Mouse (Mus musculus) small intestine, adult 2 months (tissue): ENCODE data around the gene Galnt16. TPM values are rescaled to one million over a fixed set of nuclear protein-coding genes. Genes with fewer than 3 reads are reported as not detected.

Experiments
- H3K27ac ChIP-seq: fragments of 200-500 bp; 2 replicates; pipeline ENCODE4 v1.5.1; 2012; ENCODE audit warnings: low read depth, low read length, control low read depth, inconsistent platforms; ENCODE audit not compliant: insufficient read depth
- H3K27me3 ChIP-seq: fragments of 200-500 bp; 2 replicates; pipeline ENCODE4 v1.6.1; 2012; ENCODE audit warnings: mild to moderate bottlenecking, moderate library complexity, low read length, inconsistent platforms; ENCODE audit not compliant: control insufficient read depth, insufficient read depth
- H3K36me3 ChIP-seq: fragments of 200-500 bp; 2 replicates; pipeline ENCODE4 v1.6.1; 2012; ENCODE audit warnings: mild to moderate bottlenecking, low read length, control low read depth, inconsistent platforms; ENCODE audit not compliant: control insufficient read depth, insufficient read depth
- H3K4me1 ChIP-seq: fragments of 200-500 bp; 2 replicates; pipeline ENCODE4 v1.6.1; 2012; ENCODE audit warnings: low read length, inconsistent platforms, mixed read lengths; ENCODE audit not compliant: control insufficient read depth, insufficient read depth, insufficient read length
- H3K4me3 ChIP-seq: fragments of 200-500 bp; 2 replicates; pipeline ENCODE4 v1.5.1; 2012; ENCODE audit warnings: low read depth, mild to moderate bottlenecking, control low read depth, inconsistent platforms, low read length, moderate library complexity
- CTCF ChIP-seq: fragments of 200-500 bp; IDR thresholded peaks from 2 replicates; pipeline ENCODE4 v1.5.1; 2012; ENCODE audit warnings: low read depth, mild to moderate bottlenecking, control low read depth, inconsistent platforms, low read length, moderate library complexity, mixed read lengths; ENCODE audit not compliant: insufficient replicate concordance, insufficient read length; ENCODE audit errors: extremely low read depth
- POLR2A ChIP-seq: fragments of 200-500 bp; IDR thresholded peaks from 2 replicates; pipeline ENCODE4 v1.6.1; 2012; ENCODE audit warnings: low read depth, mild to moderate bottlenecking, control low read depth, inconsistent platforms, low read length, moderate library complexity
- WGBS: fragments of 180-500 bp; shearing (Covaris S2); methylation state at CpG from one replicate; pipeline ENCODE4 v1.1.7; 2018; 5-methylcytosine and 5-hydroxymethylcytosine counted together
- polyA plus RNA-seq: library from polyadenylated mRNA; depleted of rRNA; stranded (reverse); fragments of >200 nt; gene quantifications from 2 replicates; pipeline ENCODE4 v1.2.3, GENCODE M21; 2012

The Galnt16 gene
- polyA plus RNA-seq, 1 experiment = 0.53 TPM

DNA sequence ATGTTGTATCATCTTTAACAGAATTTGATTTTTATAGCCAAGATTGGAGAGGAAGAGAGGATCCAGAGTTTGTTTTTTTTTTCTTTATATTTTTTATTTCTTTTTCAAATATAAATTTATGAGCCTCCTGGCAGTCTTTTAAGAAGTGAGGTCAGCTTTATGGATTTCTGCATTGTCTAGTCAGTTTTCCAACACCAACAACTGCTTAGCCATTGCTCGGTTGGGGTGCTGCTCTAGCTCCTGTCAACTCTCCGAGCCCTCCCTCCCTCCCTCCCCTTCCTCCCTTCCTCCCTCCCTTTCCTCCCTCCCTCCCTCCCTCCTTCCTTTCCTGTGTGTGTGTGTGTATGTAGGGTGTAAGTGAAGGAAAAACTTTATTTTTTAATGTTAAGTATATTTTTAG, 43.8 kb downstream of the Galnt16 start:
- Histone ChIP-seq H3K27me3 (no peaks in the 10 kb centered on the region), H3K27ac (no peak overlapping the region), H3K36me3 (no peaks in the 10 kb centered on the region), H3K4me3 (no peak overlapping the region), H3K4me1 (no peaks in the 10 kb centered on the region)
- WGBS = 16% methylated on average over 2 of the region's 2 CpGs
- no peak for TF ChIP-seq POLR2A

- Histone ChIP-seq H3K27ac (no peak overlapping the region), H3K27me3 (no peaks in the 10 kb centered on the region), H3K36me3 (no peaks in the 10 kb centered on the region), H3K4me1 (no peaks in the 10 kb centered on the region), H3K4me3 (no peak overlapping the region)
- TF ChIP-seq CTCF (no peak), POLR2A (no peak)
- 33% methylated on average over 5 of the region's 5 CpGs for WGBS
Observed at GRCm38 (mm10) chr12:80562793-80563192, 44.7 kb downstream of the Galnt16 start.

- H3K4me3 ChIP-seq = no peak overlapping the region
- TF ChIP-seq POLR2A = no peak
- no peak for TF ChIP-seq CTCF
Observed at GRCm38 (mm10) chr12:80564990-80565389, 46.9 kb downstream of the Galnt16 start.

GRCm38 (mm10) chr12:80565793-80566192, 47.7 kb downstream of the Galnt16 start:
- H3K36me3 ChIP-seq = no peaks in the 10 kb centered on the region
- TF ChIP-seq CTCF = no peak
- no peak for TF ChIP-seq POLR2A
- H3K4me1 ChIP-seq = no peaks in the 10 kb centered on the region
- WGBS = 49% methylated on average over 2 of the region's 2 CpGs
- no peaks in the 10 kb centered on the region for H3K27me3 ChIP-seq
- H3K27ac ChIP-seq = no peak overlapping the region
- H3K4me3 ChIP-seq = no peak overlapping the region

More at GRCm38 (mm10) chr12:80564990-80565389, 46.9 kb downstream of the Galnt16 start:
- Histone ChIP-seq H3K4me1 (no peaks in the 10 kb centered on the region), H3K27ac (0 out of 2 replicates have a peak overlapping the region, but pooled peaks have one; percentile 20), H3K27me3 (no peaks in the 10 kb centered on the region), H3K36me3 (no peaks in the 10 kb centered on the region)
- WGBS = 61% methylated on average over 6 of the region's 6 CpGs

GRCm38 (mm10) chr12:80566502-80566901, 48.4 kb downstream of the Galnt16 start:
- no peaks in the 10 kb centered on the region for H3K27me3 ChIP-seq
- no peak overlapping the region for H3K4me3 ChIP-seq
- TF ChIP-seq CTCF (no peak), POLR2A (no peak)
- no peaks in the 10 kb centered on the region for H3K4me1 ChIP-seq
- no peaks in the 10 kb centered on the region for H3K36me3 ChIP-seq
- H3K27ac ChIP-seq = no peak overlapping the region
- WGBS = 56% methylated on average over 4 of the region's 4 CpGs

DNA sequence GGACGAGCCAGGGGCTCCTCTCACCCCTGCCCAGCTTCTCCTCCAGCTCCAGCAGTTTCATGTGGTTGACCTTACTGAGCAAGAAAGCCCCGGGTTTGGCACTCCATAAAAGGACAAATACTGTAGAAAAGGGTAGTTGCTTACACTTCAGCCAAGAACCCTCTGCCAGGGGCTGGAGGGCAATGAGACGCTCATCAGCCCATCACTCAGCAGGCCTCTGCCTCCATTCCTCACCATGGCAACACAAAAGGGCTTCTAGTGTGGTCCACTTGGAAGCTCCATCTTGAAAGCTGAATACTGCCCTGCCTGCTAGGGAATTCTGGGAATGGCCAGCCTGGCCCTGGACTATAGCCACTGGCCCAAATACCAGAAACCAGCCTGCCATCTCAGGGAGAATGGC, 49.3 kb downstream of the Galnt16 start:
- no peaks in the 10 kb centered on the region for H3K36me3 ChIP-seq
- no peaks in the 10 kb centered on the region for H3K27me3 ChIP-seq
- no peaks in the 10 kb centered on the region for H3K4me1 ChIP-seq
- H3K27ac ChIP-seq = no peak overlapping the region
- WGBS = 43% methylated on average over 3 of the region's 3 CpGs
- no peak overlapping the region for H3K4me3 ChIP-seq
- no peak for TF ChIP-seq CTCF
- TF ChIP-seq POLR2A = no peak

GRCm38 (mm10) chr12:80569561-80569960, 51.5 kb downstream of the Galnt16 start:
- TF ChIP-seq CTCF (no peak), POLR2A (no peak)
- Histone ChIP-seq H3K27ac (no peak overlapping the region), H3K27me3 (no peaks in the 10 kb centered on the region), H3K4me1 (no peaks in the 10 kb centered on the region), H3K4me3 (no peak overlapping the region), H3K36me3 (no peaks in the 10 kb centered on the region)
- 68% methylated on average over 2 of the region's 2 CpGs for WGBS

DNA sequence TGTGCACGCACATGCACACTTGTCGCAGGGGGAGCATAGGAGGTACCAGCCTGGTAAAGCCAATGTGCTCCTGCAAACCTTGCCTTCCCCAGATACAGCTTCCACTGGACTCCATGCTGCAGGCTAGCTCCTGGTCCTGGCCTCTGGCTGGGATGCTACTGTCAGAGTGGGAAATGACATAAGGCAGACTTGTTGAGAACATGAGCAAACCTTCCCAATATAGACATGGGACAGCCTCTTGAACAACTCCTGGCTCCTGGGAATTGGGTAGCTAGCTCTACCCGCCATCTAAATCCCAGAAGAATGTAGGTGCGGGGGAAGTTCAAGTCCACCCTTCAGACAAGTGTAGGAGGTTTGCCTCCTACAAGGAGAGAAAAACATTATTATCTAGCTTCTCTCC, 56.2 kb downstream of the Galnt16 start:
- Histone ChIP-seq H3K4me1 (no peaks in the 10 kb centered on the region), H3K36me3 (no peaks in the 10 kb centered on the region), H3K27me3 (no peaks in the 10 kb centered on the region), H3K27ac (no peak overlapping the region), H3K4me3 (no peak overlapping the region)
- no peak for TF ChIP-seq CTCF
- no peak for TF ChIP-seq POLR2A
- WGBS = 85% methylated on average over 4 of the region's 4 CpGs
